Mouse (Mus musculus) stomach, postnatal 0 days (tissue): ENCODE results near the gene Gm12355.

ENCODE experiments used
- CTCF ChIP-seq: IDR thresholded peaks from 2 replicates; pipeline ENCODE4 v1.5.1; 2016; ENCODE audit warnings: antibody characterized with exemption, low read depth, mild to moderate bottlenecking, moderate library complexity
- EP300 ChIP-seq: optimal IDR thresholded peaks from 2 replicates; pipeline ENCODE3; 2016; ENCODE audit warnings: antibody characterized with exemption

- TF ChIP-seq CTCF (no peak), EP300 (no peak)
These were observed 21.0 kb upstream of the Gm12355 start, which contains the start of gene Gsdma2 for GRCm38 (mm10) chr11:98646459-98646858.
